Mouse (Mus musculus): ENCODE data around the gene Alpk1.

Gene Alpk1

DNA sequence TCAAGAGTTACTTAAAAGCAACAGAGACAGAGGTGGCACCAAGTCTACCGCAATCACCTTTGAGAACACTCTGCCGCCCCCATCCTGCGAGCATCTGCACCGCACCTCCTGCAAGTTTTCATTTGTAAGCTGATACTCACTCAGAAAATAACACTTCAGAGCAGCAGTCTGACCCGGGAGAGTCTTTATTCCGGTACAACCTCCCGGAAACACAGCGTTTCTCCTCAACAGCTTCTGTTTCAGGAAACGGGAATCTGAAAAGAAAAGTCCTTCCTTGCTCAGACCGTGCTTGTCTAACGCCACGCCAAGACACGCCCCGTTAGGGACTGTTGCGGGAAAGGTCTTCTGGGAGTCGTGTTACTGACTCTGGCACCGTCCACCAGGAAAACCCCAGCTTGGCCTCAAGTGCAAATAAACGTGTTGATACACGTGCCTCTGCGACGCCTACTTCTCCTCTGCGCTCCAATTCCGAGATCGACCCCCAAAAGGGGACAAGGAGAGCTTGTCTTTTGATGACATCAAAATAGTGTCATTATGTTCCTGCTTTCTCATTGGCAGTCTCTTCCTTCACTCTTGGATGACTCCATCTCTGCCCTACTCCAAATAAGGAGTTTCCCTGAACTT is at the start of gene Alpk1:
Gene Alpk1, minus strand, starts transcription at position 507 of the 624 bp plus-strand sequence.
- DNase-seq, result peak; percentile 48

DNA sequence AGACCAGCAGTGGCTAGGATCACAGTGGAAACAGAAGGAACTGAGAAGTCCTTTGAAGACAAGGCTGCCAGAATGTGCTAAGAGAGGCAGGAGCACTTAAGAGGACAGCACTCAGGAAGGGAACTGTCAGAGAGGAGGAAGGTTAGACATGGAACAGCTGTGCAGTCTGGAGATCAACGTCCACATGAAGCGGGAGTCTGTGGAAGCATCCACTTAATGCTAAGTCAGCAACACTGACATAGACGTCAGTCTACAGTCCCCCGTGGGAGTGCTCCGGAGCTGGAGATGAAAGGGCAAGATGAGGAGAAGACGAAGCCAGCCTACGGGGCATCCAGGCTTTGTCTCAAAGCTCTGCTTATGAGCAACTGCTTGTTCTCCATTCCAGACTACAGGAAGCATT is 46.8 kb upstream of the Alpk1 start:
- DNase-seq, result no peak

DNA sequence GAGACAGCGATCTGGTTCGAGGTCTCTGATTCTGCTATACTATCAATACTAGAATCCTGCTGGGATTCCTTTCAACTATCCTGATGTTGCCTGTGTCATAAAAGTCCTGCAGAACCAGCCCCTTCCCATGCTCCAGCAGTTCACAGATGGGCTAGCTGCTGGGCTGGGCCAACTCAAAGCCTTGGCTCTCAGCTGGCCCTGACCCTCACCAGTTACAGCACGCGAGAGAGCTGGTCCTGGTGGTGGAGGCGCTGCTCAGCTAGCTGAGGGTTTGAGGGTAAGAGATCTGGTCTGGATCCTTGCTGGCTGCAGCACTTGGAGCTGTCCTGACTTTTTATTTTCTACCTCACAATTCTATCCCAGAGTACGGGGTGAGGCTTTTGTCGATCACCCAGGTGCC is 46.2 kb upstream of the Alpk1 start:
- DNase-seq, result no peak

DNA sequence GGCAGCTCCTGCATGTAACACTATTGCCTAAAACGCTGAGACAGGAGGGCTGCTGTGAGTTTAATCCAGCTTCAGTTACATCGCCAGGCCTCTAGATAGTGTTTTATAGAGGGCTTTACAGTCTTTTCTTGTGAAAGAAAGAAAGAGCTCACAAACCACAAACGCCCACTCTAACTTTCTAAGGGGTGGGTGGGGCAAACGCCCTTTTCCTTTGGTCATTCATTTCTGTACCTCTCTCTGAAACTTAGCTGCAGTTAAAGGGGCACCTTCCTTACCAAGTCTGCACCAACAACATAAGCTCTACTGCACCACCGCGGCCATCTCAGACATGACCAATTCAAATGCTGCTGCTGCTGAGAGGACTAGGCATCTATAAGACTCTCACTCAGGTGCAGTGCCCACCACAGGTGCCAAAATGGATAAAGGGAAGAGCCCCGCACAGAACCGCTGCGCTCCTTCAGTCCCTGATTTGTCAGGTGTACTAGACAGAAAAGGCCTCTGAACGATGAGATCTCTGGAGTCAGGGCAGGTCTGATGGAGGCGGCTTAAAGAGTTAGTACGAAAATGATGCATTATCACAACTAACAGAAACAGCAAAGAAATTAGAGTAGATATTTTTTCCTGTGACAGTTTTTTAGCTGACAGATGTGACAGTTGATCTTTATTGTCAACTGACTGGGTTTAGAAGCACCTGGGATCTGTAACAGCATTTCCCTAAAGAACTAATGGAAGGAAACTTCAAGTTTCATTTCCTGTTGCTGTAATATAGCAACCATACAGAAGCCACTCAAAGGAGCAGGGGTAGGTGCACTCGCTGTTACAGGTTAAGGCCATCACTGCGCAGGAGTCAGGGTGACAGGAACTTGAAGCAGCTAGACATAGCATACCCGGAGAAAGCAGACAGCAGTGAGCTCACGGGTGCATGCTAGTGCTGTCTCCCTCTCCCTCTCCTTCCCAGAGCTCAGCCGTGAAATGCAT is 43.8 kb upstream of the Alpk1 start:
- no peak for DNase-seq

DNA sequence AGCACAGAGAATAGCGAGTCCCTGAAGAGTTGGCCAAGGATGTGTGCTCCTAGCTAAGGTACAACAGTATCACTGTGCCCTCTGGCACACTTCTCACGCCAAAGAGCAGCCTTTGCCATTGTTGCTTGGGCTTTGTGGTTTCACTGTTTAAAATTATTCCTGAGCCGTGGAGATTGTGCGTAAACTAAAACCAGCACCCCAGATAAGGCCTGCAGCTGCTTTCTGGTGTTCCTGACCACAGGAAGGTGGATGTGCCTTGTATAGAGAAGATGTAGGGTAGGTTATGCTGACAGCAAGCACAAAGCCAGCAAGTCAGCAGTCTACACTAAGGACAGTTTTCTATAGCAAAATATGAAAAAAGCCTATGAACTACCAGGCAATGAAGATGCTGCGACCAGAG is 40.9 kb upstream of the Alpk1 start:
- no peak for DNase-seq

DNA sequence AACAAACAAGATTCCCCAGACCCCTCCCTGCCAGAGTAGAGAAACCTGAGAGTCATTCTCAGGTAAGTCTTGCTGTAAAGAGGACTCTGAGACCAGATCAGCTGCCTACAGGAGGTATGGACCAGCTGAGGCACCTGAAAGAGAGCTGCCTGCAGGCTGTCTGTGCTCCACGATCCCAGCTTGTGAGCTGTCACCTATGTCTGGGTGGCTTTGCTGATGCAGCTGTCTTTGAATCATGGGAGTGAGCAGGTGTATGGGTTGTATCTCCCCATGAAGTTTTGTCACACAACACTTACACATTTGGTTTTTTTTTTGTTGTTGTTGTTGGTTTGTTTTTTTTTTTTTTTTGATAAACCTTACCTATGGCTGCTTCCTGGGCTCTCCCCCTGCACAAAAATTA is 40.1 kb upstream of the Alpk1 start:
- DNase-seq, result no peak

DNA sequence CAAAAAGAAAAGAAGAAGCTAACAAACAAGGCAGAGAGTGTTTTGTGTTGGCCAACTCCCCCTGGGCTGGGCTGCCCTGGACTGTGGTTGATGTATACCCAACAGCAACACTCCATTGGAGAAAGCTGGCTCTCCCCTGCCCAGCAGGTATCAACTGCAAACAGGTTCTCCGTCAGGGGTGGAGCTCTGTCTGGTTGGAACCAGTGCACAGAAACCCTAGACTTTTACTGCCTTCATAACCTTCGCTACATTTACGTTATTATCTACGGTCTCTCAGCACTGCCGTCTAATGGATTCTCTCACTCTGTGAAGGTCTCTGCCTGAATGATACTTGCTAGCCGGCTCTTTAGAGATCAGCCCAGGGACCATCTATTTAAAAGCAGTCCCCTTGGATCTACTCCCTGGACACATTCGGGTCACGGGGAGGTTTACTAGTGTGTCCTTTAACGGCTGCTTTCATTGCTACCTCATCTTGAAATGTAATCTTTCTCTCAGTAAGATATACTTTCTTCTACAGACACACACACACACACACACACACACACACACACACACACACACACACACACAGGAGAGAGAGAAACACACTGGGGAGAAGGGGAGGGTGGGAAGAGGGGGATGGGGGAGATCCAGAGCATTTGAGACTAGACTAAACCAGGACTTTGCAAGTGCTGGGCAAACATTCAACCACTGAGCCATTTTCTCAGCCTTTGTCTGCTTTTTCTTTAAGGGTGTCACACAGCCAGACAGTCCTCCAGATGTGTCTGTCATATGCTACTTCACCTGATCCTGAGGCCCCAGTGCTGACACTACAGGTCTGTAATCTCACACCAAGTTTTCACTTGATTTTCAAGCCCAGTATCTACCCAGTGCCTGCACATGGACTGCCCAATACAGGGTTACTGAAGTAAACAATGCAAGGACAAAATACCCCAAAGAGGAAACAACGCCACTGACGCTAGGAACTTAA is 38.7 kb upstream of the Alpk1 start:
- DNase-seq, result no peak

DNA sequence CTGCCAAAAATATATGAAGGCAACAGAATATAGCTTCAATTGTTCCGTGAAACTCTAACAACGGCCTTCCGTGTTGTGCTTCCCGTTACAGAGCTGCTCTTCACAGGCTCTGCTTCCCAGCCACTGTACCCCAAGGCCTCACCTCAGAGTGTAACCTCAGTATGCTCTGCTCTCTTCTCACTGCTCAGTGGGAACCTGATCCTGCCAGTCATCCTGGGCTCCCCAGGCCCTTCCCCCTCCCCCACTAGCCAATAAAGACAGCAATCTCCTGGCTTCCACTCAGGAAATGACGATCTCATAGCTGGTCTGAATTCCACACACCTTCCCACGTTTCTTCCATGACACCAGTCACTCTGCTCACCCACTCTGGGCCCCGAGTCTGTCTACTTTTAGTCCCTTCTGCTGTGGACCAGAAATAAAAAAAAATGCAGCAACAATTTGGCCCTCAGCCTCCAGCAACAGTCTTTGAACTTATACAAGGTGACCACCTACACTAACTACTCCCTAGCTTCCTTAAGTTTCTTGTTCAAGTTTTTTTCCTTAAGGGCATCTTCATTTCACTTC is 36.9 kb upstream of the Alpk1 start:
- DNase-seq, result no peak

DNA sequence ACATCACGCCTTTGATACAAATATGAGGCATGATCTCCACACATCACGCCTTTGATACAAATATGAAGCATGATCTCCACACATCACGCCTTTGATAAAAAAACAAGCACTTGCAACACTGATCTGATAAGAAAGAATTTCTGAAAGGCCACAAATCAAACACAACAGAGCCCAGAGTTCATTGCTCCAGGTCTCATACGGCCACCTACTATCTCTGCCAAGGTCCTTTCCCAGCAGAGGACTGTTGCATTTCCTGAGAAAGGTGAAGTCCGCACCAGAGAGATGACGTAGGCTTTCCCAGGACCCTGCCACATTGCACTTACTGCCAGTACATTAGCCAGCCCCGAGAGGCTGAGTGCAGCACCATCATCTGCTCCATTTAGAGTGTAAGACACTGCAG is 28.8 kb upstream of the Alpk1 start:
- no peak for DNase-seq

DNA sequence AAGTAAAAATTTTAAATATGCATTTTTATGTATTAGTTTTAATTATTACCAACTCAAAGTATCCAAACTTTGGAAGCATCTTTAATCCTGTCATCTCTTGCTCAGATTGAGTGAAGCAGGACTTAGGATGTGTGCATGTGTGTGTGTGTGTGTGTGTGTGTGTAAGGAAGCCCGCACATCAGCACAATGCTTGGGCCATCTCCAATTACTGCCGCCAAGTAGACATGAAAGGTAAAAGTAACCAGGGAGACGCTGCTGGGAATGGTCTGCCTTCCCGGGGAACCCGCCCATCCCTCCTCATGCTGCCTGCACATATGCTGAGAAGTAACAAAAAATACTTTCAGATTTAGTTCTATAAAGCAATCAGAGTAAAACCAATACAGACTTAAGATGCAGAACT is 27.5 kb upstream of the Alpk1 start:
- no peak for DNase-seq

DNA sequence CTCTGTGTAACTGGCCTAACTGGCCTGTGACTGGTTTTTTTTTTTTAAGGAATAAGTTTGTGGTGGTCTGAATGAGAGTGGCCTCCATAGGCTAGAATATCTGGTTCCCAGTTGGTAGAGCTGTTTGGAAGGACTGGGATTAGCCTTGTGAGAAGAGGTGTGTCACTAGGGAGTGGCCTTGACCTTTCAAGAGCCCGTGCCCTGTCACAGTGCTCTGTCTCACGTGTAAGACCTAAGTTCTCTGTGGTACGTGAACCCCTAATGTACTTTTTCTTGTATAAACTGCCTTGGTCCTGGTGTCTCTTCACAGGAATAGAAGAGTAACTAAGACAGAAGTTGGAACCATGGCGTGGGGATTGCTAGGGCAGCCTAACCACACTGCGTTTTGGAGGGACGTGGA is 25.7 kb upstream of the Alpk1 start:
- DNase-seq, result no peak

DNA sequence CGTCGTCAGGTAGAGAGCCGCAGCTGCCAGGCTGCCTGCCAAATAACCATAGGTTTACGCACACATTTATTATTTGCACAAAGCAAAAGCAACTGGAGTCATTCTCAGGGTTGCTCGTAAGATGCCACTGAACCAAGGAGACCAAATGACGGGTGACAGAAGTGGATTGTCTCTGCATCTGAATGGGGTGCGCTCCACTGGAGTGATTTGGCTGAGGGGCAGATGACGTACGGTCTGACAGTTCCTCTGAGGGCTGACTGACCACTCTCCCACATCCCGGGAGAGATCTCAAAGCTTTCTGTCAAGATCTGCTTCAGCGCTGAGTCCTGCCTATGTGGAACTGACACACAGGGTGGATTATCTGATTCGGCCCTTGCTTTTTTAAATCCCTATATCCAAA is 24.7 kb upstream of the Alpk1 start:
- DNase-seq, result no peak

DNA sequence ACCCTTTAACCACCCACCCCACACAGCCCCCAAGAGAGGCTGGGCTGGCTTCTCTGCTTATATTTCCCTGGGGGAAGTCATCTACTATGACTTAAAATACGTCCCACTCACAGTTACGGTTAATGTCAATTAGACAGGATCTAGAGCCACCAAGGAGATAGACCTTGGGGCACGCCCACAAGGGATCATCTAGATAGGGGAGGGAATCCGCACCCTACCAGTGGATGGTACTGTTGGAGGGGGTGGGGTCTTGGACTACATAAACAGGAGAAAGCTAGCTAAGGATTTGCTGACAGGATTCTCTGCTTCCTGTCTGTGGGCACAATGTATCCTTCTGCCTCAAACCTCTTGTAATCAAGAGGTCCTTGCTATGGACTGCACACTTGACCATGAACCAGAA is 24.1 kb upstream of the Alpk1 start:
- DNase-seq, result no peak

DNA sequence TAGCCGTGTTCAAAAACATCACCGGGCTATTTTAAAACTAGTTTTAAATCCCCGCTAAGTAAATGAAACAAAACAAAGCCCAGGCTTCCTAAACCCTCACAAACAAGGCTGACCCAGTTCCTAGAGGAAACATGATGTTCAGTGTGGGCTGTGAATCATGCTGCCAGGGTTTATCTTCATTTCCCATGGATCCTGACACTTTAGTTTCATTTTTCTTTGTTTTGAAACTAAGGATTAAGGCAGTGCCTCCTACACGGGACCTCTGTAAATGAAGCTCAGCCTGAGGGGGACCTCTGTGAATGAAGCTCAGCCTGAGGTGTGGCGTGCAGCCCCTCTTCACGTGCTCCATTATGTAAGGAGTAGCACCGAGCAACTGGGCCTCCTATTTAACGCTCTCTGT is 22.5 kb upstream of the Alpk1 start:
- DNase-seq, result peak; percentile 27

DNA sequence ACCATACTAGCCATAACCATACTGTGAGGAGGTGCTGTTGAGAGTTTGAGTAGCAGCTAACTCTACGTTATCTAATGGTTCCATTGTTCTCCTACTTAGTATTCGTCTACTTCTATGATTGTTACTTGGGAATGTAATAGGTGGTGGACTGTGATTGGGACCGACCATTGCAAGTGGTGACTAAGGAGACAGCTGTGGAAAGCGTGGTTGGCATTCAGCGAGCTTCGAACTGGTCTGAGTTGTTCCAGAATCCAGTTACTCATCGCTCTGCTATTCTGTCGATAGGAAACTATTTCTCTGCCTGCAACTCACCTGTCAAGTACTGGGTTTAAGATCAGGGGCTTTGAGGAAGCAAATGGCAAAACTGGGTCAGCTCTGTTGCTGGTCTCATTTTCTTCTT is 20.8 kb upstream of the Alpk1 start:
- no peak for DNase-seq

DNA sequence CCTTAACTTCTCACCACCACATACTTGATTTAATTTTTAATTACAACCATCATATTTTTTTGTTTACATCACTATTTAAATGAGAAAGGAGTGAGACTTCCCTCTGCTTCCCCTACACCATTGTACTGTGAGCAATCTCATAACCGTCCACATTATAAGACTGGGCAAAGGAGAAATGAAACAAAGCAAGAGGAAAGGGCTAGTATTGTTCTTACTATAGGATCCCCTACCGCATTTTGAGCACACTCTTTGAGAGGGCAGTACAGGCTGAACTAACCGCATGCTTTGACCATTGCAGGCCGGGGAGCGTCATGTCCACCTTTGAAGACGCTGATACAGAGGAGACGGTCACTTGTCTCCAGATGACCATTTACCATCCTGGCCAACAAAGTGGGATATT is 15.9 kb upstream of the Alpk1 start:
- DNase-seq, result no peak

DNA sequence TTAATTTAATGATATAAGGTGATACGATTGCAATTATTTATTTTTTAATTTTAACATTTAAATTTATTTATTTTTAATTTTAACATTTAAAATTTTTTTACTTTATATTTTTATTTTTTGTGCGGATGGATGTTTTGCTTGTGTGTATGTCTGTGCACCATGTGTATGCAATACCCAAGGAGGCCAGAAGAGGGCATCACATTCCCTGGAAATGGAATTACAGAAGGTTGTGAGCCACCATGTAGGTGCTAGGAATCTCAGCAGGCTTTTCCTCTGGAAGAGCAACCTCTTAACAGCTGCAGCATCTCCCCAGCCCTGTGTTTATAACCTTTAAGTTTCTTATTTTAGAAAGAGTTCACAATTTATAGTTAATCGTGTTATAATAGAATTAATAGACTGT is 15.4 kb upstream of the Alpk1 start:
- DNase-seq, result no peak

DNA sequence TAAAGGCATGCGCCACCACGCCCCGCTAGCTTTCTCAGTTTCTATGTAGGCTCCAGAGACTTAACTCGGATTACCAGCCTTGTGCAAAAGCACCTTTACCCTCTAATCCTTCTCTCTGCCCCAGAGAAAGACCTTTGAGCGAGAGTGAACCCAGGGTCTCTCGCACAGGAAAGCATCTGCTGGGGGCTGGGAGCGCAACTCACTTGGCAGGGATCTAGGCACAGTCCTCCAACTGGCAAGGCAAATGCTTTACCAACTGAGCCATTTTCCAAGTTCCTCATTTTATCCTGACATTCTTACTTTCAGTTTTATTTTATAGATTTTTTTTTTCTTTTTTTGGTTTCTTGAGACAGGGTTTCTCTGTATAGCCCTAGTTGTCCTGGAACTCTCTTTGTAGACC is 12.7 kb upstream of the Alpk1 start:
- no peak for DNase-seq

DNA sequence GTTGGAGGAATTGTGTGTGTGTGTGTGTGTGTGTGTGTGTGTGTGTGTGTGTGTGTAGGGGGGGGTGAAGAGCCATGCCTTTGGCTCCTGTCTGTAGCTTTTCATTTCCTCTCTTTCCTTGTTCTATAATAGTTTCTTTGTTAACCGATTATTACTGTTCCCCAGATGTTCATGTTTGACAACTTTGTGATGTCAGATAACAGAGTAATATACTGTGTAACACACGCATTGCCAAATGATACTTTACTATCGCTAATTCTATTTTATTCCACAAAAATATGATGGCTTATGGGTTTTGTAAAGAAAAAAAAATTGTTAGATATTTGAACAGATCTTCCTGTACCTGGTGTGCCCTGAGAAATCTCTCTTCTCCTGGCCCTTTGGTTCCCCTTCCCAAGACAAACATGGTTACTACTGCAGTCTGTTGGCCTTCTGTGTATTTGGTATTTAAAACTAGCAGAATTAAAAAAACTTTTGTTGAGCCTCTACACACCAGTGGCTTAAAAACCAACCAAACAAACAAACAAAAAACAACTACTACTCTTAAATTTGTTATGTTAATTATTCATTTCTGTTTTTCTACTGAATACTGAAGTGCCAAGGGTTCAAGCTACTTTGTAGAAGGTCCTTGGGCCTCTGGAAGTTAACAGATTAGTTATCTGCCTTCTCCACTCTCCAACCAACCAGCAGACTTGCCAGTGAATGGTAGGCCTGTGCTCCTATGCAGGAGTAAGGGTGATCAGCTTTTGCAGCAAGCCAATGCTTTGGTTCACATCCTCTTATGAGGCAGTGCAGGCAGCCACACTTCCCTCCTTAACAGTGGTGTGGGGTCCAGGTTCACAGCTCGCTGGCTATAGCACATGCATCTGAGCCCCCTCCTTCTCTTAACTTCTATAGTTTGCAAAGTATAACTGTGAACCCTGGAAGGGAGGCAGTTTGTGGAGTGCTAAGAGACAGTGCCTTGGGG is 11.6 kb upstream of the Alpk1 start:
- no peak for DNase-seq

DNA sequence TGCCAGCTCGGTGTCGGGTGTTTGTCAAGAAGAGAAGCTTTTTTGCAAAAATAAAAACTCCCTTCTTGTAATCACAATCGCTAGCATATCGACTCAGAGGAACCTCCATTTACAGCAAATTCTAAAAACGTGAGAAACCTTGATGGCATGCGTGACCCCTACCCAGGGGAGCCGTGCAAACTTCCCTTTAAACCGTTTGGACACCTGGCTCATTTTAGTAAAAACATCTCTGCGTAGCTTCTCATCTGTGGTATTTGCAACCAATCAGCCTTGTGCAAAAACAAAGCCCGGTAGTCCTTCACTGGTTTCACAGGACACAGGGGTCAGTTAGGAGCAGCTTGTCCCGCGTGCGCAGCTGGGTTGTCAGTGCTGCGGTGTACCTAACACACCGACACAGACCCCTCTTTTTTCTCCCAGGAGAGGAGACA is 10.7 kb upstream of the Alpk1 start:
- DNase-seq, result no peak

DNA sequence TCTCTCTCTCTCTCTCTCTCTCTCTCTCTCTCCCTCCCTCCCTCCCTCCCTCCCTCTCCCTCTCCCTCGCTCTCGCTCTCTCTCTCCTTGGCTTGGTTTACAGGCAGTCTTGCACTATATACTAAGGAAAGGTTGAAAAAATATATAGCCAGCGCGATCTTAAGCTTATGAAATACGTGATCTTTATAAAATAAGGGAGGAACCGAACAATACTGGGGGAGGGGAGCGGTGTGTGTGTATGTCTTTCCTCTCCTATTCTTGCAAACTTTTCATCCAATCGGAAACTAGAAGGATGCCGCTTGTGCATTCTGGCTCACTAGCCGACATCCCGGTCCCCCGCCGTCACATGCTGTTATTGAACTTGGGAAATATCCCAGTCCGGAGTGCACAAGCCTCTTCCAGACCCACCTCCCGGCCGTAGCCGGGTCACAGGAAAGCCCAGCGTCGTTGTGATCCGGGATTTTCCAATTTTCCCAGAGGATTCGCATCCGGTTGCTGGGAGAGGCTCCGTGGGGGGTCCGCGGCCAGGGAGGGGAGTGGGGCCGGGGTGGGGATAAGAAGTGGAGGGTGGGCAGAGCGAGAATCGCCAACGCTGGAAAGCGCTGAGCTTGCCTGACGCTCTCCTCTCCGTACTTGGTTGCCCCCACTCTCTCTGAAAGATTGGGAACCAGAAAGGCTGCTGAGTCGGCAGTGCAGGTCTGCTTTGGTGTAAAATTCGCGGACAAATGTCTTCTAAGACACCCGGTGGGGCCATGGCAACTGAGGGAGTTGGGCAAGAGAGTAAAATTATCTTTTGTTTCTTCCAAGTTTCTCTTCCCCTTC is 10.1 kb upstream of the Alpk1 start:
- no peak for DNase-seq
